Mouse (Mus musculus) forebrain, embryonic 10.5 days (tissue): ENCODE data around the gene Cwh43. TPM values are rescaled to one million over a fixed set of nuclear protein-coding genes. Genes with fewer than 3 reads are reported as not detected.
"Not testable (repeated sequence)": the region's sequence is repeated elsewhere in the genome, so short reads cannot be mapped to it uniquely, and the experiment has no call there.

Experiments
- DNase-seq: peaks from one replicate; pipeline ENCODE4 v3.0.0-alpha.2; 2017; ENCODE audit warnings: low spot score; ENCODE audit errors: extremely low spot score
- H3K27ac ChIP-seq: fragments of 300-500 bp; sonication (generic); 2 replicates; pipeline ENCODE4 v1.5.1; 2016; ENCODE audit warnings: mild to moderate bottlenecking
- H3K27me3 ChIP-seq: fragments of 300-500 bp; sonication (generic); 2 replicates; pipeline ENCODE4 v1.6.1; 2016; ENCODE audit warnings: mild to moderate bottlenecking; ENCODE audit not compliant: poor library complexity, severe bottlenecking
- H3K36me3 ChIP-seq: fragments of 300-500 bp; sonication (generic); replicated peaks from 2 replicates; pipeline ENCODE4 v1.6.1; 2016; ENCODE audit warnings: mild to moderate bottlenecking, moderate library complexity
- H3K4me1 ChIP-seq: fragments of 300-500 bp; sonication (generic); 2 replicates; pipeline ENCODE4 v1.6.1; 2016
- H3K4me3 ChIP-seq: fragments of 300-500 bp; sonication (generic); 2 replicates; pipeline ENCODE4 v1.5.1; 2016; ENCODE audit warnings: mild to moderate bottlenecking, moderate library complexity
- H3K9me3 ChIP-seq: fragments of 300-500 bp; sonication (generic); 2 replicates; pipeline ENCODE4 v1.6.1; 2016; ENCODE audit warnings: mild to moderate bottlenecking, moderate library complexity
- WGBS: fragments of 180-500 bp; shearing (Covaris S2); methylation state at CpG from one replicate; pipeline ENCODE4 v1.1.7; 2016; 5-methylcytosine and 5-hydroxymethylcytosine counted together
- polyA plus RNA-seq: library from polyadenylated mRNA; unstranded; fragments of >200 nt; fragmentation: Nextera tagmentation; extraction: Ambion mirVana; gene quantifications from 2 replicates; pipeline ENCODE4 v1.2.1, GENCODE M21; 2016

The Cwh43 gene
- polyA plus RNA-seq, 1 experiment from 2014 or later: not detected

DNA sequence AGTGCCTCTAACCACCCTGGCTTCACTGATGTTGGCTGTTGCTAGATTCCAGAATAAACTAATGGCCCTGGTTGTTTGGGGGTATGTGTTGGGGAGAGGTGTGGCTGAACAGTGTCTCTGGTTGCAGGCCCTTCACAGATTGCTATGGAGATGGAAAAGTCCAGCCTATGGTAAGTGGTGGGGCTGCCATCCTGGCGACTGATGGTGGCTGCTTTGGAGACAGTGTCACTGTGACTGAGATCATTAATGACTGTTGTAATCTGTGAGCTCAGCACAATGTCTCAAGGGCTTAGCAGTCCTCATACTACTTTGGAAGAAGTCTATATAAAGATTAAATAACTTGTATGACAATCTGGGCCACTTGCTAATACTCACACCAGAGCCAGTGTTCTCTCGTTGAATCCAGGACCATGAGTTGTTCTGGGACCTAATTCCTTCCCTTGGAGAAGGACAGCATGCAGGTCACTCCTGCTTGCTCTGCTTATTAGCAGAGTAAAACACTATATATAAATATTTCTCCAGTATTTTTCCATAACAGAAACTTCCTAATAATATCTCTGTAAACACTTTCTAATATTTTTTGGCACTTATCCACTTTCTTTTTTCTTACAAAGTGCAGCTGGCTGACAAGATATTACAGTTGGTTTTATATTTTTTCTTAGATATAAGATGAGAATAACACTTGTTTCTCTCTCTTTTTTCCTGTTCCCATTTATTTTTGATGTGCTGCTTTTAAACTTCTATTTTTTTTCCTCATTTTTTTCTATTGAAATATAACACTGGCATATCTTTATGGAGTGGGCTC is 48.8 kb downstream of the Cwh43 start:
- Histone ChIP-seq H3K4me3 (no peak overlapping the region), H3K9me3 (no peaks in the 10 kb centered on the region), H3K36me3 (no peaks in the 10 kb centered on the region), H3K27ac (no peak overlapping the region), H3K4me1 (peaks cover 9% of the 10 kb centered on the region), H3K27me3 (no peaks in the 10 kb centered on the region)
- WGBS: 86% methylated on average over 2 of the region's 2 CpGs
- no peak for DNase-seq

- H3K4me1 ChIP-seq: peaks cover 9% of the 10 kb centered on the region
- DNase-seq: no peak
- H3K4me3 ChIP-seq: no peak overlapping the region
- no peaks in the 10 kb centered on the region for H3K27me3 ChIP-seq
- no peak overlapping the region for H3K27ac ChIP-seq
- WGBS: 92% methylated on average over 5 of the region's 5 CpGs
- H3K36me3 ChIP-seq: no peaks in the 10 kb centered on the region
- no peaks in the 10 kb centered on the region for H3K9me3 ChIP-seq
Observed at GRCm38 (mm10) chr5:73455307-73455687, 49.4 kb downstream of the Cwh43 start.

DNA sequence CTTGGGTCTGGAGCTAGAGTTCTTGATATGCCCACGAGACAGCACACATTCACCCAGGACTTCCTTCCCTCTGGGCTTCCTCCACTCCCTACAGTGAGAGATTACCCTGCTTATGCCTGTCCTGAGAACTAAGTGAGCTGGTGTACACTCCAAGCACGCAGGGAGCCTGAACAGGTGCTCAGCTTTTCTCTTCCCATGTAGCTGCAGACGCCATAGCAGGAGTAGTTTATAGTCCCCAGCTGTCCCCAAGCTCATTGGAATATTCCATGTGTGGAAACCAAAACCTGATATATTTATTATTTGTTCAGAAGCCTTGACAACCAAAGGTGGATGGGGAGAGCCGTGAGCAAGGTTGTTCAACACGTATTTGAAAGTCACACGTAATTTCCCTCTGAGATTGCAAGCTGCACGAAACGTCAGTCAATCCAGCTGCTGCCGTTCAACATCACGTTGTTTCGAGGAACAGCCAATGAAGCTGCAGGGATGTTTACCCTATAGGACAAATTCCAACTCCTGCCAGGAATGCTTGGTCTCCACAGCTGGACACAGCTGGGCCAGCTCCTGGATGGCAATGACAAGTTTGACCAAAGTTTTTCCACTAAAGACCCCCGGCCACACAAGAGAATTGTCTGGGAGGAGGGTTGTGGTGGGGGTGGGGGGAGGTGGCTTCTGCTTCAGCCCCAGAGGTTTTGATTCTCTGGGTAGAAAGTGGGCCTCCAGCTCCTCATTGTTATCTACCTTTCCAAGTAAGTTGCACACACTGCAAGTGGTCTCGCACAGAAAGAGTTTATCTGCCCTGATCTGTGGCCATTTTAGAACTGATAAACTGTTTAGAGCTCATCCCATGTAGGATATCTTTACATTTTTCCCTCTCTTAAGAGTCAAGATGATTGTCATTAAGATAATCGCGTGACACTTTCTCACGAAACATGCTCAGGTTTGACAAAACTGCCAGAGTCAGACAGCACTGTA is 62.9 kb downstream of the Cwh43 start:
- Histone ChIP-seq H3K4me3 (no peak overlapping the region), H3K4me1 (no peaks in the 10 kb centered on the region), H3K9me3 (no peaks in the 10 kb centered on the region), H3K27ac (no peak overlapping the region), H3K27me3 (no peaks in the 10 kb centered on the region), H3K36me3 (no peaks in the 10 kb centered on the region)
- WGBS: 90% methylated on average over 16 of the region's 16 CpGs
- no peak for DNase-seq

- DNase-seq: no peak
- Histone ChIP-seq H3K36me3 (no peaks in the 10 kb centered on the region), H3K9me3 (no peaks in the 10 kb centered on the region), H3K27ac (no peak overlapping the region), H3K4me3 (no peak overlapping the region), H3K4me1 (no peaks in the 10 kb centered on the region), H3K27me3 (no peaks in the 10 kb centered on the region)
- 91% methylated on average over 20 of the region's 20 CpGs for WGBS
Observed at GRCm38 (mm10) chr5:73474412-73475405, 68.8 kb downstream of the Cwh43 start.

GRCm38 (mm10) chr5:73480700-73481099 is 74.8 kb downstream of the Cwh43 start, which contains the start of gene Dcun1d4:
Gene Dcun1d4 (plus strand): TSS chr5:73481000.
- H3K36me3 ChIP-seq: no peaks in the 10 kb centered on the region
- H3K27ac ChIP-seq: no peak within 1 kb of the TSS
- no peak for DNase-seq
- WGBS: 83% methylated on average over 7 of the region's 7 CpGs
- no peak within 1 kb of the TSS for H3K4me3 ChIP-seq
- no peaks in the 10 kb centered on the region for H3K9me3 ChIP-seq
- no peaks in the 10 kb centered on the region for H3K27me3 ChIP-seq
- H3K4me1 ChIP-seq: peaks cover 6% of the 10 kb centered on the region

- no peaks in the 10 kb centered on the region for H3K9me3 ChIP-seq
- H3K27ac ChIP-seq: no peak overlapping the region
- H3K4me3 ChIP-seq: no peak overlapping the region
- 91% methylated on average over 7 of the region's 7 CpGs for WGBS
- H3K27me3 ChIP-seq: no peaks in the 10 kb centered on the region
- peaks cover 9% of the 10 kb centered on the region for H3K4me1 ChIP-seq
- H3K36me3 ChIP-seq: no peaks in the 10 kb centered on the region
- DNase-seq: no peak
Observed at GRCm38 (mm10) chr5:73481401-73481800, 75.5 kb downstream of the Cwh43 start.

GRCm38 (mm10) chr5:73482381-73482780 is 76.5 kb downstream of the Cwh43 start:
- not testable (repeated sequence) for H3K36me3 ChIP-seq, H3K27me3 ChIP-seq, H3K27ac ChIP-seq, DNase-seq, H3K9me3 ChIP-seq, H3K4me3 ChIP-seq
- H3K4me1 ChIP-seq: peaks cover 10% of the 10 kb centered on the region
- 88% methylated on average over 1 of the region's 1 CpGs for WGBS

GRCm38 (mm10) chr5:73484016-73484615 is 78.2 kb downstream of the Cwh43 start:
- H3K27me3 ChIP-seq: no peaks in the 10 kb centered on the region
- no peaks in the 10 kb centered on the region for H3K9me3 ChIP-seq
- no peaks in the 10 kb centered on the region for H3K36me3 ChIP-seq
- DNase-seq: no peak
- no peak overlapping the region for H3K4me3 ChIP-seq
- H3K4me1 ChIP-seq: peaks cover 10% of the 10 kb centered on the region
- H3K27ac ChIP-seq: no peak overlapping the region
- 76% methylated on average over 5 of the region's 5 CpGs for WGBS

GRCm38 (mm10) chr5:73486451-73486850 is 80.6 kb downstream of the Cwh43 start:
- H3K4me1 ChIP-seq: peaks cover 17% of the 10 kb centered on the region
- H3K27ac ChIP-seq: no peak overlapping the region
- no peaks in the 10 kb centered on the region for H3K36me3 ChIP-seq
- DNase-seq: no peak
- WGBS: 54% methylated on average over 4 of the region's 4 CpGs
- no peaks in the 10 kb centered on the region for H3K27me3 ChIP-seq
- H3K9me3 ChIP-seq: no peaks in the 10 kb centered on the region
- no peak overlapping the region for H3K4me3 ChIP-seq

DNA sequence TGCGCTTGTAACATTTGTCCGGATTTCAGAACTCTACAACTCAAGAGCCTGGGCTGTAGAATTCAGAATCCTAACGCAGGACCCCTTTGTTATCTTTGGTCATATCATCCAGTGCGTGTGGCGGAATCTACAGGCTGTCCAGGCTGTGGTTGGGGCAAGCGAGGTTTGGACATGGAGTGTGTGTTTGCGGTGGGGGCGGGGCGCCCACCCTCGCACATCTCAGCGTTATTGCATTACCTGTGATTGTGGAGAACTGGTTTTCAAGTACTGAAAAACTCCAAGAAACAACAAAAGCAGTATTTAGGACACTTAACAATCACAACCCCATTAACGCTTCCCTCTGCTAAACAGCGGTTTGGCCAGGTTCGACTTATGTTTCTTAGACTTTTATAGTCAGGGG is 84.0 kb downstream of the Cwh43 start:
- H3K36me3 ChIP-seq: no peaks in the 10 kb centered on the region
- H3K4me1 ChIP-seq: peaks cover 18% of the 10 kb centered on the region
- DNase-seq: peak; percentile 52
- no peaks in the 10 kb centered on the region for H3K9me3 ChIP-seq
- H3K4me3 ChIP-seq: peak overlapping the region; percentile 89
- no peaks in the 10 kb centered on the region for H3K27me3 ChIP-seq
- peak overlapping the region; percentile 95 for H3K27ac ChIP-seq
- WGBS: 6% methylated on average over 14 of the region's 14 CpGs

- Histone ChIP-seq H3K27ac (peak overlapping the region; percentile 95), H3K4me1 (peaks cover 18% of the 10 kb centered on the region), H3K4me3 (peak overlapping the region; percentile 89), H3K27me3 (no peaks in the 10 kb centered on the region), H3K9me3 (no peaks in the 10 kb centered on the region), H3K36me3 (no peaks in the 10 kb centered on the region)
- peak; percentile 100 for DNase-seq
- WGBS: under 1% methylated on average over 37 of the region's 37 CpGs
Observed at GRCm38 (mm10) chr5:73490596-73491073, 84.8 kb downstream of the Cwh43 start.
